ENCODE assay signal across 11 mouse cellular contexts in the genomic region with DNA sequence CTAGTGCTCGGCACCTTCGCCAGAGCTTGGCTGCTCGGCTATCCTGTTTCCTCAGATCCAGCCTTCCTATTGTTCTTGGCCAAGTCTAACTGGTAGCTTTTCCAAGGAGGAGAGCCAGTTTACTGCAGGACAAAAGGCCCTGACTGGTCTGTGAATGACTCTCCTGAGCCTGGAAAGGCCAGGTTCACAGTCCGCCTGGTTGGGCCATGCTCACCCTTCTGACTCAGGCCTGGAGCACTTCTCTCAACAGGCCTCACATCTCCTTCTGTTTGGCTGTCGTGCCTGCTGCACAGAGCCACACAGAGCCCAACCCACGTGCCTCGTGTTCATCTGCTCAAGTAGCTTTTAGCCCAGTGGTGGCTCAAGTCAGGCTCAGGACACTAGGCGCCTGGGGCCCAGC. TPM values are rescaled to one million over a fixed set of nuclear protein-coding genes. Genes with fewer than 3 reads are reported as not detected.
DNase-seq lines count a peak whose midpoint lies in the region; ATAC-seq and TF ChIP-seq lines count a peak whose summit lies in the region.
"Had no signal": no experiment of that assay in that cellular context is flagged by ENCODE, and none has a peak within 500 bp of the region (broad histone marks: within the 10 kb centered on the region; RNA-seq: fewer than 3 reads in every experiment).

No protein-coding gene starts in this region.

- ATAC-seq in kidney, embryonic 16.5 days (ENCODE audit: low FRiP score, low TSS enrichment): peak; percentile 11; the same call in 1 of the 2 replicates
- no peak for ATAC-seq in intestine, embryonic 16.5 days
- ATAC-seq: midbrain, embryonic 15.5 days had no signal

- H3K27ac ChIP-seq in kidney, embryonic 16.5 days (ENCODE audit: low read length): 0 out of 2 replicates have a peak overlapping the region, but pooled peaks have one; percentile 18
- no peak overlapping the region for H3K27ac ChIP-seq in left cerebral cortex, adult 2 months
- H3K27ac ChIP-seq in intestine, embryonic 16.5 days (ENCODE audit: low read length): no peak overlapping the region
- H3K27ac ChIP-seq: midbrain, embryonic 15.5 days had no signal

- no peak overlapping the region for H3K4me3 ChIP-seq in kidney, embryonic 16.5 days (ENCODE audit: low read length)
- no peak overlapping the region for H3K4me3 ChIP-seq in left cerebral cortex, adult 2 months
- H3K4me3 ChIP-seq in intestine, embryonic 16.5 days (ENCODE audit: low read length): no peak overlapping the region
- H3K4me3 ChIP-seq: midbrain, embryonic 15.5 days had no signal

- H3K4me2 ChIP-seq in kidney, embryonic 16.5 days (replicated peaks; ENCODE audit: low read depth, low read length): no peak overlapping the region
- no peak overlapping the region for H3K4me2 ChIP-seq in intestine, embryonic 16.5 days (ENCODE audit: low read depth, low read length)
- H3K4me2 ChIP-seq: midbrain, embryonic 15.5 days had no signal

- no peaks in the 10 kb centered on the region for H3K36me3 ChIP-seq in kidney, embryonic 16.5 days (ENCODE audit: insufficient read depth, low read length)
- no peaks in the 10 kb centered on the region for H3K36me3 ChIP-seq in intestine, embryonic 16.5 days (ENCODE audit: control insufficient read depth, insufficient read depth, low read length)
- H3K36me3 ChIP-seq: midbrain, embryonic 15.5 days had no signal

- WGBS in kidney, embryonic 16.5 days: 64% methylated on average over 8 of the region's 8 CpGs
- 65% methylated on average over 8 of the region's 8 CpGs for WGBS in intestine, embryonic 16.5 days

- no peak for TF ChIP-seq CTCF in left cerebral cortex, adult 2 months (IDR thresholded peaks at IDR 0.05)

- intact Hi-C loops in heart, postnatal 36 days (cut with DNase I): no loop called here
- intact Hi-C loops in left cerebral cortex, adult 2 months (cut with DNase I): no loop called here

- no peak for DNase-seq in kidney, postnatal 14 days
- DNase-seq in R1 (ENCODE audit: low read depth, low spot score): peak; percentile 49
- DNase-seq in heart, adult 11 months: peak; percentile 96
- DNase-seq in heart, postnatal 36 days: peak; percentile 23 to 28
- DNase-seq in left cerebral cortex, adult 2 months (ENCODE audit: extremely low spot score in 1 of 2, low spot score in 2 of 2): no peak
- DNase-seq: adrenal gland, adult 8-10 months; cerebellum, adult 11-12 months; thymus, postnatal 14 days had no signal

- no peaks in the 10 kb centered on the region for H3K27me3 ChIP-seq in kidney, embryonic 16.5 days (ENCODE audit: insufficient read depth, low read length)
- H3K27me3 ChIP-seq in intestine, embryonic 16.5 days (replicated peaks; ENCODE audit: control insufficient read depth, insufficient read depth, low read length): no peaks in the 10 kb centered on the region
- H3K27me3 ChIP-seq: midbrain, embryonic 15.5 days had no signal

- 0 out of 2 replicates have a peak, but pooled peaks cover 2% of the 10 kb centered on the region for H3K9me3 ChIP-seq in kidney, embryonic 16.5 days (ENCODE audit: low read length)
- no peaks in the 10 kb centered on the region for H3K9me3 ChIP-seq in intestine, embryonic 16.5 days (ENCODE audit: control insufficient read depth, low read length)
- H3K9me3 ChIP-seq: midbrain, embryonic 15.5 days had no signal

- H3K9ac ChIP-seq in kidney, embryonic 16.5 days (replicated peaks; ENCODE audit: low read length): peak overlapping the region; percentile 51; the same call in 1 of the 2 replicates
- no peak overlapping the region for H3K9ac ChIP-seq in intestine, embryonic 16.5 days (ENCODE audit: low read depth, low read length)
- H3K9ac ChIP-seq: midbrain, embryonic 15.5 days had no signal

- peaks cover 5% of the 10 kb centered on the region; the same call in 1 of the 2 replicates for H3K4me1 ChIP-seq in kidney, embryonic 16.5 days (ENCODE audit: insufficient read depth, low read length)
- H3K4me1 ChIP-seq in intestine, embryonic 16.5 days (ENCODE audit: control insufficient read depth, insufficient read depth, low read length): no peaks in the 10 kb centered on the region
- H3K4me1 ChIP-seq: midbrain, embryonic 15.5 days had no signal

RNA-seq across cellular contexts. Expression of gene Dok3, which starts 6.4 kb away (rescaled TPM):
- polyA plus RNA-seq in kidney, embryonic 16.5 days (2015; fragmentation: Nextera tagmentation; extraction: Ambion mirVana): 2.5 TPM in 2 replicates
- total RNA-seq in heart, postnatal 36 days (2021): 1 to 10 TPM; 2.2 to 2.7 TPM
- 10 to 100 TPM; 10.1 to 18.2 TPM for total RNA-seq in left cerebral cortex, adult 2 months (2021)
- polyA plus RNA-seq in intestine, embryonic 16.5 days (2015; fragmentation: Nextera tagmentation; extraction: Ambion mirVana): 2.7 and 3.0 TPM in 2 replicates

RNA-seq across cellular contexts. Expression of gene Pdlim7, which starts 9.3 kb away (rescaled TPM):
- polyA plus RNA-seq in kidney, embryonic 16.5 days (2015; fragmentation: Nextera tagmentation; extraction: Ambion mirVana): 162 and 169 TPM in 2 replicates
- 10 to 100 TPM; 49.3 to 49.9 TPM for total RNA-seq in heart, postnatal 36 days (2021)
- total RNA-seq in left cerebral cortex, adult 2 months (2021): 100 to 1,000 TPM in 1 of 2 experiments, 10 to 100 TPM in 1; 94.9 to 114 TPM
- 189 and 200 TPM in 2 replicates for polyA plus RNA-seq in intestine, embryonic 16.5 days (2015; fragmentation: Nextera tagmentation; extraction: Ambion mirVana)

RNA-seq across cellular contexts. Expression of gene Ddx41, which starts 13.7 kb away (rescaled TPM):
- 89.1 and 91.6 TPM in 2 replicates for polyA plus RNA-seq in kidney, embryonic 16.5 days (2015; fragmentation: Nextera tagmentation; extraction: Ambion mirVana)
- total RNA-seq in heart, postnatal 36 days (2021): 10 to 100 TPM; 14.4 to 14.7 TPM
- 10 to 100 TPM; 63.7 to 65.7 TPM for total RNA-seq in left cerebral cortex, adult 2 months (2021)
- 50.5 and 54.8 TPM in 2 replicates for polyA plus RNA-seq in intestine, embryonic 16.5 days (2015; fragmentation: Nextera tagmentation; extraction: Ambion mirVana)

RNA-seq across cellular contexts. Expression of gene Dbn1, which starts 34.8 kb away (rescaled TPM):
- polyA plus RNA-seq in kidney, embryonic 16.5 days (2015; fragmentation: Nextera tagmentation; extraction: Ambion mirVana): 177 and 194 TPM in 2 replicates
- total RNA-seq in heart, postnatal 36 days (2021): 1 to 10 TPM; 9.4 to 9.6 TPM
- 100 to 1,000 TPM; 303 to 325 TPM for total RNA-seq in left cerebral cortex, adult 2 months (2021)
- 88.4 and 91.2 TPM in 2 replicates for polyA plus RNA-seq in intestine, embryonic 16.5 days (2015; fragmentation: Nextera tagmentation; extraction: Ambion mirVana)

RNA-seq across cellular contexts. Expression of gene Fam193b, which starts 48.2 kb away (rescaled TPM):
- polyA plus RNA-seq in kidney, embryonic 16.5 days (2015; fragmentation: Nextera tagmentation; extraction: Ambion mirVana): 40.2 and 41.2 TPM in 2 replicates
- 10 to 100 TPM; 13.7 to 18.1 TPM for total RNA-seq in heart, postnatal 36 days (2021)
- 10 to 100 TPM; 90.5 to 98.1 TPM for total RNA-seq in left cerebral cortex, adult 2 months (2021)
- 21.2 and 22.5 TPM in 2 replicates for polyA plus RNA-seq in intestine, embryonic 16.5 days (2015; fragmentation: Nextera tagmentation; extraction: Ambion mirVana)

Comparison
In these comparisons a context has a peak if more than half of its experiments do, and no peak if none do; other contexts are left out.
1. DNase-seq: peak in R1 (single experiment), heart, adult 11 months (single experiment) and heart, postnatal 36 days (2 of 2); none in kidney, postnatal 14 days (single experiment) and left cerebral cortex, adult 2 months (0 of 2).
2. RNA of gene Ddx41, which starts 13.7 kb away (total RNA-seq): 63.7 to 65.7 TPM in left cerebral cortex, adult 2 months; 14.4 to 14.7 TPM in heart, postnatal 36 days; every median in the first group is over 4 times any median in the second.